Mouse (Mus musculus): ENCODE measurements around the gene Crabp2. TPM values are rescaled to one million over a fixed set of nuclear protein-coding genes. Genes with fewer than 3 reads are reported as not detected.

Crabp2 gene
- polyA plus RNA-seq, 1 experiment from 2014 or later: not detected

DNA sequence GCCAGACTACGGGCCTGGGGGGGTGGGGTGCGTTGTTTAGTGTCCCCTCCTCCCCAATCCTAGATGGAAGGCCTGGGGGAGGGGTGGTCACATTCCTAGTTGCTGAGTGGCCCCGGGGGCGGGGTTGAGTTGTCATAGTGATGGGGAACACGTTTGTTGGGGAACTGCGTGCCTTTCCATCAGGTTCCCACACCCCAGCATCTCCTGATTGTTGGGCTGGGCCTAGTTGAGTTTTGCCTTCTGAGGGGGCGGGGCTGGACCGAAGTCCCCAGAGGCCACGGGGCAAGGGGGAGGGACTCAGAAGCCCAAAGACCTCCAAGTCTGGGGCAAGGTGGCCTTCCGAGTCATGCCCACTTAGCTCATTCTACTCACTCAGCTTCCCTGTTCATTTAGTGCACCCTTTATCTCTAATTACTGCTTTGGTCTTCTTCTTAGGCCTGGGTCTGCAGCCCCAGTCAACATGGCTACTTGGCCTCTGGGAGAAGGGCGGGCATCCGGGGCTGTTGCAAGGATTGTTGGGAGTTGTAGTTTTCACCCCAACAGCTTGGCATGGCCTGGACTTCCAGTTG is 37.8 kb upstream of the Crabp2 start:
- TF ChIP-seq EP300 (IDR thresholded peaks at IDR 0.05; ENCODE audit: low read depth) (no peak), CTCF (IDR thresholded peaks at IDR 0.05; ENCODE audit: low read depth) (no peak)
- peak overlapping the region; percentile 87 for H3K27ac ChIP-seq (ENCODE audit: low read depth)
- ATAC-seq (peak; percentile 54), DNase-seq (peak; percentile 88)
- H3K9me3 ChIP-seq (ENCODE audit: low read length): no peaks in the 10 kb centered on the region
- WGBS (ENCODE audit: insufficient replicate concordance): 17% methylated on average over 12 of the region's 12 CpGs
- H3K4me1 ChIP-seq (ENCODE audit: insufficient read depth): peaks cover 45% of the 10 kb centered on the region
- H3K9ac ChIP-seq (replicated peaks): peak overlapping the region; percentile 33
- H3K27me3 ChIP-seq (ENCODE audit: insufficient read depth, low read length): no peaks in the 10 kb centered on the region
- peaks cover 32% of the 10 kb centered on the region for H3K36me3 ChIP-seq (replicated peaks; ENCODE audit: insufficient read depth, low read length)
- peak overlapping the region; percentile 24 for H3K4me3 ChIP-seq (ENCODE audit: low read depth, low read length)
- H3K4me2 ChIP-seq (ENCODE audit: low read depth, low read length): peak overlapping the region; percentile 87

DNA sequence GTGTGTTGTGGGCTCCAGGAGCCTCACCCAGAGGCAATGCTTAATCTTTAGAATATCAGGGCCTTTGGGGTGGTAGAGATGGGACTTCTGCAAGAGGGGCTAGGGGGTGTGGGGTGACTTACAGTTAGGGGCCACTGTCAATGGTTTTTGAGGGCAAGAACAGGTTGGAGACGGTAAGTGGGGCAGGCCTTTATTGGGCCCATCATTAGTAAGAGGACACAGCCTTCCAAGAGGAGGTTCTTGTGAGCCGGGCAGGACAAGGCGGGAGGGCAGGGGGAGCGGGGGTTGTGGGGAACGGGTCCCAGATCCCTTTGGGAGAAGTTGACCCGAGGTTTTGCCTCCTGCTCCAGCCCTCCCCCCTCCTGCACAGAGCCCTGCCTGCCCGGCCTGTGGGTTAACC is 35.0 kb upstream of the Crabp2 start:
- ATAC-seq: no peak
- Histone ChIP-seq H3K4me2 (ENCODE audit: low read depth, low read length) (no peak overlapping the region), H3K4me3 (ENCODE audit: low read depth, low read length) (no peak overlapping the region), H3K36me3 (replicated peaks; ENCODE audit: insufficient read depth, low read length) (peaks cover 44% of the 10 kb centered on the region), H3K9me3 (ENCODE audit: low read length) (no peaks in the 10 kb centered on the region), H3K27me3 (ENCODE audit: insufficient read depth, low read length) (no peaks in the 10 kb centered on the region), H3K27ac (ENCODE audit: low read depth) (no peak overlapping the region), H3K4me1 (ENCODE audit: insufficient read depth) (peaks cover 38% of the 10 kb centered on the region), H3K9ac (replicated peaks) (no peak overlapping the region)
- TF ChIP-seq CTCF (IDR thresholded peaks at IDR 0.05; ENCODE audit: low read depth): no peak
- no peak for TF ChIP-seq EP300 (IDR thresholded peaks at IDR 0.05; ENCODE audit: low read depth)
- WGBS (ENCODE audit: insufficient replicate concordance): 85% methylated on average over 7 of the region's 7 CpGs
- DNase-seq: no peak

- Histone ChIP-seq H3K4me3 (ENCODE audit: low read depth, low read length) (no peak overlapping the region), H3K27me3 (ENCODE audit: insufficient read depth, low read length) (no peaks in the 10 kb centered on the region), H3K9me3 (ENCODE audit: low read length) (no peaks in the 10 kb centered on the region), H3K36me3 (replicated peaks; ENCODE audit: insufficient read depth, low read length) (peaks cover 44% of the 10 kb centered on the region), H3K4me2 (ENCODE audit: low read depth, low read length) (no peak overlapping the region), H3K27ac (ENCODE audit: low read depth) (no peak overlapping the region), H3K4me1 (ENCODE audit: insufficient read depth) (peaks cover 37% of the 10 kb centered on the region), H3K9ac (replicated peaks) (no peak overlapping the region)
- ATAC-seq (no peak), DNase-seq (no peak)
- WGBS (ENCODE audit: insufficient replicate concordance): 70% methylated on average over 10 of the region's 10 CpGs
- TF ChIP-seq CTCF (IDR thresholded peaks at IDR 0.05; ENCODE audit: low read depth): no peak
- TF ChIP-seq EP300 (IDR thresholded peaks at IDR 0.05; ENCODE audit: low read depth): no peak
Observed at GRCm38 (mm10) chr3:87913891-87914290, 34.6 kb upstream of the Crabp2 start.

DNA sequence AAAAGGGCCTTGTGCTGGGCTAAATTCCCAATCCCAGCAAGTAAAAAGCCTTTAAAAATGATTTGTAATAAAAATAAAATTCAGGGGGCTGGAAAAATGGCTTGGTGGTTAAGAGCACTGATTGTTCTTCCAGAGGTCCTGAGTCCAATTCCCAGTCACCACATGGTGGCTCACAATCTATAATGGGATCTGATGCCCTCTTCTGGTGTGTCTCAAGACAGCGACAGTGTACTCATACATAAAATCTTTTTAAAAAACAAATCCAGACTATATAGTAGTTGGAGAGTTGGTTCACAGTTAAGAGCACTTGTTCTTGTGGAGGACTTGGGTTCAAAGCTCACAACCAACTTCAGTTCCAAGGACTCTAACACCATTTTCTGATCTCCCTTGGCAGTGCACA is 31.5 kb upstream of the Crabp2 start:
- Histone ChIP-seq H3K36me3 (replicated peaks; ENCODE audit: insufficient read depth, low read length) (peaks cover 47% of the 10 kb centered on the region), H3K27ac (ENCODE audit: low read depth) (no peak overlapping the region), H3K4me1 (ENCODE audit: insufficient read depth) (peaks cover 12% of the 10 kb centered on the region), H3K9me3 (ENCODE audit: low read length) (no peaks in the 10 kb centered on the region), H3K9ac (replicated peaks) (no peak overlapping the region), H3K27me3 (ENCODE audit: insufficient read depth, low read length) (no peaks in the 10 kb centered on the region), H3K4me2 (ENCODE audit: low read depth, low read length) (no peak overlapping the region), H3K4me3 (ENCODE audit: low read depth, low read length) (no peak overlapping the region)
- 0 out of 2 replicates have a peak, but pooled peaks have one; percentile 7 for TF ChIP-seq CTCF (IDR thresholded peaks at IDR 0.05; ENCODE audit: low read depth)
- no peak for TF ChIP-seq EP300 (IDR thresholded peaks at IDR 0.05; ENCODE audit: low read depth)
- WGBS (ENCODE audit: insufficient replicate concordance): 81% methylated on average over 1 of the region's 1 CpGs
- ATAC-seq: no peak
- no peak for DNase-seq

DNA sequence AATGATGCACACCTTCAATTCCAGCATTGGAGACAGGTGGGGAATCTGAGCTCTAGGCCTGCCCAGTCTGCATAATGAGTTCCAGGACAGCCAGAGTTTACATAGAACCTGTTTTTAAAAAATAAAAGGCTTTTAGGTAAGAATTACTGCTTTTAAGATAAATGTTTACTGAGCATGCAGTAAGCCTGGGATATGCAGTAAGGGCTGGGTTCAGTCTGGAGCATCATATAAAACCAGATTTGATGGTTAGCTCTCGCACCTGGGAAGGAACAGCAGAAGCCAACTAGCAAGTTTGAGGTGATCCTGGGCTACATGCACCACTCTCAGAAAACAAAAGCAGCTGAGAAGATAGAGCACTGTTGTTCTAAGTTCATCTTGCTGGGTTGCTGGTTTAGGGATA is 29.9 kb upstream of the Crabp2 start:
- no peak for ATAC-seq
- Histone ChIP-seq H3K4me3 (ENCODE audit: low read depth, low read length) (no peak overlapping the region), H3K4me2 (ENCODE audit: low read depth, low read length) (peak overlapping the region; percentile 85), H3K27ac (ENCODE audit: low read depth) (0 out of 2 replicates have a peak overlapping the region, but pooled peaks have one; percentile 30), H3K9ac (replicated peaks) (no peak overlapping the region), H3K4me1 (ENCODE audit: insufficient read depth) (peaks cover 9% of the 10 kb centered on the region), H3K27me3 (ENCODE audit: insufficient read depth, low read length) (no peaks in the 10 kb centered on the region), H3K9me3 (ENCODE audit: low read length) (no peaks in the 10 kb centered on the region), H3K36me3 (replicated peaks; ENCODE audit: insufficient read depth, low read length) (peaks cover 45% of the 10 kb centered on the region)
- 88% methylated on average over 1 of the region's 1 CpGs for WGBS (ENCODE audit: insufficient replicate concordance)
- DNase-seq: no peak
- TF ChIP-seq EP300 (IDR thresholded peaks at IDR 0.05; ENCODE audit: low read depth) (no peak), CTCF (IDR thresholded peaks at IDR 0.05; ENCODE audit: low read depth) (no peak)

- no peaks in the 10 kb centered on the region for H3K9me3 ChIP-seq (ENCODE audit: low read length)
Observed at GRCm38 (mm10) chr3:87919336-87920108, 28.9 kb upstream of the Crabp2 start, which contains the start of gene Mrpl24. Gene Mrpl24, plus strand, starts transcription at chr3:87919506.

More at GRCm38 (mm10) chr3:87919336-87920108, 28.9 kb upstream of the Crabp2 start, which contains the start of gene Mrpl24:
- Histone ChIP-seq H3K4me1 (ENCODE audit: insufficient read depth) (peaks cover 9% of the 10 kb centered on the region), H3K4me3 (ENCODE audit: low read depth, low read length) (peak within 1 kb of the TSS; percentile 59), H3K4me2 (ENCODE audit: low read depth, low read length) (peak within 1 kb of the TSS; percentile 85), H3K9ac (replicated peaks) (peak within 1 kb of the TSS; percentile 68), H3K27ac (ENCODE audit: low read depth) (peak within 1 kb of the TSS; percentile 58), H3K36me3 (replicated peaks; ENCODE audit: insufficient read depth, low read length) (peaks cover 45% of the 10 kb centered on the region), H3K27me3 (ENCODE audit: insufficient read depth, low read length) (no peaks in the 10 kb centered on the region)
- WGBS (ENCODE audit: insufficient replicate concordance): 1% methylated on average over 30 of the region's 30 CpGs
- peak; percentile 71 for DNase-seq
- TF ChIP-seq CTCF (IDR thresholded peaks at IDR 0.05; ENCODE audit: low read depth): no peak
- TF ChIP-seq EP300 (IDR thresholded peaks at IDR 0.05; ENCODE audit: low read depth): peak; percentile 52
- ATAC-seq: peak; percentile 89

Data from liver, postnatal 0 days (tissue).